ENCODE assay signal across 13 mouse cellular contexts in genomic region chr3:30887449-30887848, GRCm38 (mm10).
"Had no signal": no experiment of that assay in that cellular context is flagged by ENCODE, and none has a peak within 500 bp of the region (broad histone marks: within the 10 kb centered on the region; RNA-seq: fewer than 3 reads in every experiment).

No protein-coding gene starts in this region.

- H3K27ac ChIP-seq: intestine, embryonic 15.5 days; kidney, postnatal 0 days; left cerebral cortex, adult 2 months; limb, embryonic 15.5 days; liver, embryonic 14.5 days; midbrain, embryonic 10.5 days; midbrain, embryonic 15.5 days; stomach, embryonic 15.5 days had no signal

- H3K27me3 ChIP-seq: intestine, embryonic 15.5 days; limb, embryonic 15.5 days; midbrain, embryonic 15.5 days; stomach, embryonic 15.5 days had no signal

- ATAC-seq: intestine, embryonic 15.5 days; midbrain, embryonic 15.5 days had no signal

- H3K4me2 ChIP-seq: intestine, embryonic 15.5 days; limb, embryonic 15.5 days; midbrain, embryonic 15.5 days; stomach, embryonic 15.5 days had no signal

- H3K4me1 ChIP-seq: intestine, embryonic 15.5 days; limb, embryonic 15.5 days; midbrain, embryonic 15.5 days; stomach, embryonic 15.5 days had no signal

- H3K4me3 ChIP-seq: intestine, embryonic 15.5 days; left cerebral cortex, adult 2 months; limb, embryonic 15.5 days; midbrain, embryonic 10.5 days; midbrain, embryonic 15.5 days; stomach, embryonic 15.5 days had no signal

- H3K9ac ChIP-seq: intestine, embryonic 15.5 days; limb, embryonic 15.5 days; liver, embryonic 14.5 days; midbrain, embryonic 15.5 days; stomach, embryonic 15.5 days had no signal

- H3K36me3 ChIP-seq: intestine, embryonic 15.5 days; limb, embryonic 15.5 days; midbrain, embryonic 10.5 days; midbrain, embryonic 15.5 days; stomach, embryonic 15.5 days had no signal

- H3K9me3 ChIP-seq: intestine, embryonic 15.5 days; limb, embryonic 15.5 days; midbrain, embryonic 15.5 days; stomach, embryonic 15.5 days had no signal

- DNase-seq: kidney, adult 9 months; kidney, postnatal 4 days; lung, adult 18-20 months; right cerebral cortex, postnatal 14 days; thymus, postnatal 36 days had no signal
